Mouse (Mus musculus) A20 (cell line): Measurements from ENCODE around the gene Fam126a.

Experiments
- DNase-seq: peaks from one replicate; pipeline ENCODE4 v3.0.0-alpha.2; 2011; ENCODE audit warnings: low read depth, low spot score

Gene Fam126a

GRCm38 (mm10) chr5:23992876-23993552 lies 37.5 kb downstream of the Fam126a start:
- no peak for DNase-seq

- no peak for DNase-seq
Observed at GRCm38 (mm10) chr5:23990001-23990400, 40.5 kb downstream of the Fam126a start.

- no peak for DNase-seq
Observed at GRCm38 (mm10) chr5:23987792-23988191, 42.7 kb downstream of the Fam126a start.

- no peak for DNase-seq
Observed at GRCm38 (mm10) chr5:23982081-23982480, 48.4 kb downstream of the Fam126a start.

GRCm38 (mm10) chr5:23978516-23978915 lies 52.0 kb downstream of the Fam126a start:
- no peak for DNase-seq

- no peak for DNase-seq
Observed at GRCm38 (mm10) chr5:23974994-23975575, 55.4 kb downstream of the Fam126a start.

GRCm38 (mm10) chr5:23967705-23968104 lies 62.8 kb downstream of the Fam126a start:
- DNase-seq, result no peak

GRCm38 (mm10) chr5:23964599-23965165 lies 65.8 kb downstream of the Fam126a start:
- no peak for DNase-seq

- no peak for DNase-seq
Observed at GRCm38 (mm10) chr5:23953047-23953446, 77.4 kb downstream of the Fam126a start.

- DNase-seq, result no peak
Observed at GRCm38 (mm10) chr5:23948071-23948470, 82.4 kb downstream of the Fam126a start.

GRCm38 (mm10) chr5:23945056-23945455 lies 85.4 kb downstream of the Fam126a start:
- DNase-seq, result no peak

- DNase-seq, result no peak
Observed at GRCm38 (mm10) chr5:23943534-23943933, 87.0 kb downstream of the Fam126a start.

- no peak for DNase-seq
Observed at GRCm38 (mm10) chr5:23923481-23924165, 106.9 kb downstream of the Fam126a start.

GRCm38 (mm10) chr5:23922516-23923291 lies 107.8 kb downstream of the Fam126a start:
- DNase-seq, result no peak

GRCm38 (mm10) chr5:23921316-23921715 lies 109.2 kb downstream of the Fam126a start:
- DNase-seq, result no peak

- no peak for DNase-seq
Observed at GRCm38 (mm10) chr5:23919892-23920731, 110.4 kb downstream of the Fam126a start.

- DNase-seq, result no peak
Observed at GRCm38 (mm10) chr5:23917301-23917700, 113.2 kb downstream of the Fam126a start.

GRCm38 (mm10) chr5:23911556-23911955 lies 118.9 kb downstream of the Fam126a start:
- DNase-seq, result no peak

GRCm38 (mm10) chr5:23909256-23909655 lies 121.2 kb downstream of the Fam126a start:
- DNase-seq, result no peak

- no peak for DNase-seq
Observed at GRCm38 (mm10) chr5:23908486-23909090, 121.9 kb downstream of the Fam126a start.
